Mouse (Mus musculus) small intestine, adult 2 months (tissue): ENCODE data around the gene Ncoa5. TPM values are rescaled to one million over a fixed set of nuclear protein-coding genes. Genes with fewer than 3 reads are reported as not detected.

ENCODE experiments used
- H3K27ac ChIP-seq: fragments of 200-500 bp; 2 replicates; pipeline ENCODE4 v1.5.1; 2012; ENCODE audit warnings: low read depth, low read length, control low read depth, inconsistent platforms; ENCODE audit not compliant: insufficient read depth
- H3K27me3 ChIP-seq: fragments of 200-500 bp; 2 replicates; pipeline ENCODE4 v1.6.1; 2012; ENCODE audit warnings: mild to moderate bottlenecking, moderate library complexity, low read length, inconsistent platforms; ENCODE audit not compliant: control insufficient read depth, insufficient read depth
- H3K36me3 ChIP-seq: fragments of 200-500 bp; 2 replicates; pipeline ENCODE4 v1.6.1; 2012; ENCODE audit warnings: mild to moderate bottlenecking, low read length, control low read depth, inconsistent platforms; ENCODE audit not compliant: control insufficient read depth, insufficient read depth
- H3K4me1 ChIP-seq: fragments of 200-500 bp; 2 replicates; pipeline ENCODE4 v1.6.1; 2012; ENCODE audit warnings: low read length, inconsistent platforms, mixed read lengths; ENCODE audit not compliant: control insufficient read depth, insufficient read depth, insufficient read length
- H3K4me3 ChIP-seq: fragments of 200-500 bp; 2 replicates; pipeline ENCODE4 v1.5.1; 2012; ENCODE audit warnings: low read depth, mild to moderate bottlenecking, control low read depth, inconsistent platforms, low read length, moderate library complexity
- CTCF ChIP-seq: fragments of 200-500 bp; IDR thresholded peaks from 2 replicates; pipeline ENCODE4 v1.5.1; 2012; ENCODE audit warnings: low read depth, mild to moderate bottlenecking, control low read depth, inconsistent platforms, low read length, moderate library complexity, mixed read lengths; ENCODE audit not compliant: insufficient replicate concordance, insufficient read length; ENCODE audit errors: extremely low read depth
- POLR2A ChIP-seq: fragments of 200-500 bp; IDR thresholded peaks from 2 replicates; pipeline ENCODE4 v1.6.1; 2012; ENCODE audit warnings: low read depth, mild to moderate bottlenecking, control low read depth, inconsistent platforms, low read length, moderate library complexity
- WGBS: fragments of 180-500 bp; shearing (Covaris S2); methylation state at CpG from one replicate; pipeline ENCODE4 v1.1.7; 2018; 5-methylcytosine and 5-hydroxymethylcytosine counted together
- polyA plus RNA-seq: library from polyadenylated mRNA; depleted of rRNA; stranded (reverse); fragments of >200 nt; gene quantifications from 2 replicates; pipeline ENCODE4 v1.2.3, GENCODE M21; 2012

Ncoa5 gene
- polyA plus RNA-seq, 1 experiment = 16.5 TPM

- WGBS = 25% methylated on average over 7 of the region's 7 CpGs
- Histone ChIP-seq H3K4me3 (no peak overlapping the region), H3K36me3 (no peaks in the 10 kb centered on the region), H3K27ac (no peak overlapping the region), H3K4me1 (no peaks in the 10 kb centered on the region), H3K27me3 (no peaks in the 10 kb centered on the region)
- no peak for TF ChIP-seq POLR2A
- no peak for TF ChIP-seq CTCF
Observed at GRCm38 (mm10) chr2:164979749-164980148, 54.9 kb downstream of the Ncoa5 start.

GRCm38 (mm10) chr2:164975611-164976010, 59.1 kb downstream of the Ncoa5 start:
- Histone ChIP-seq H3K27me3 (peaks cover 4% of the 10 kb centered on the region; the same call in 1 of the 2 replicates), H3K27ac (no peak overlapping the region), H3K36me3 (no peaks in the 10 kb centered on the region), H3K4me1 (no peaks in the 10 kb centered on the region), H3K4me3 (no peak overlapping the region)
- TF ChIP-seq POLR2A (no peak), CTCF (no peak)
- 78% methylated on average over 6 of the region's 6 CpGs for WGBS

DNA sequence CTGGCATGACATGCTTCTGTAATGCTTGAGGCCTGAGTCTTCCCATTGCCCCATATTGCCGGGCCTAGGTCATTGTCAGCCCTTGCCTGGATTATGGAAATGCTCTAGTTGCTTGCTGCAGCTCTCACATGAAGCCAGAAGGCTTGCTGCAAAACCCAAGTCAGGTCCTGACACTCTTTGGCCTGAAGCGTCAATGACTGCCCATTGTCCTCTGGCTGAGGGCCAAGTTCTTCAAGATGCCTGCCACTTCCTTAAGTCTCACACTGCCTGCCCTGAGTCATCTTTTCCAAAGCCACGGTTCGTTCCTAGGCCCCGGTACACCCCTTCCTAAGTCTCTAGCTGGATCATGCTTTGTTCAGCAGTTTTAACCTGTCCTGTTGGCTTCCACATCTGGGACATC, 62.0 kb downstream of the Ncoa5 start:
- peaks cover 25% of the 10 kb centered on the region for H3K27me3 ChIP-seq
- H3K27ac ChIP-seq = no peak overlapping the region
- H3K4me3 ChIP-seq = no peak overlapping the region
- H3K36me3 ChIP-seq = no peaks in the 10 kb centered on the region
- TF ChIP-seq CTCF (no peak), POLR2A (no peak)
- WGBS = 40% methylated on average over 5 of the region's 5 CpGs
- no peaks in the 10 kb centered on the region for H3K4me1 ChIP-seq

DNA sequence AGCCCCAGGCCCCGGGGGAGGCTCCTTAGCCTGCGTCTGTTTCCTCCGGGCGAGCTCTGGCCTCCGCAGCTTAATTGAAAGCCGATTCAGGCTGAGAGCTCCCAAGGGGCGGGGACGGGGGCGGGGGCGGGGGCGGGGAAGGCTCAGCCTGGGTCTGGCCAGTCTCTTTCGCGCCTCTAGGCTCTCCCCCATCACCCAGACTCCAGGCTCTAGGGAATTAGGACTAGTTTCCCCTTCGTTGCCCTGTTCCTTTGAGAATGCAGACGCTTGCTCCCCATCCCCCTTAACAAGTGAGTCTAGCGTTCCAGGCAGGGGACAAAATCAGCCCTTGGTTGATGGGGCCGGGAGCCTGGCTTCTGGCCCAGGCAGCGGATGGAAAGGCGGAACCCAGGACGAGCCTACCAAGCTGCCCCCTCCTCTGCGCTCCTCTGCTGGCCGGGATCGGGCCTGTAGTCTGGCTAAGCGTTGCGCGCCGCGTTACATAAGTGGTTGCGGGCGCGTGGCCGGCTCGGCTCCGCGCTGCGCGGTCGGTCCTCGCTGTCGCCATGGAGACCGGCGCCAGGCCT, 64.0 kb downstream of the Ncoa5 start:
- H3K36me3 ChIP-seq = no peaks in the 10 kb centered on the region
- peaks cover 35% of the 10 kb centered on the region for H3K27me3 ChIP-seq
- H3K4me3 ChIP-seq = no peak overlapping the region
- 3% methylated on average over 42 of the region's 42 CpGs for WGBS
- no peak overlapping the region for H3K27ac ChIP-seq
- TF ChIP-seq CTCF (no peak), POLR2A (no peak)
- H3K4me1 ChIP-seq = no peaks in the 10 kb centered on the region

DNA sequence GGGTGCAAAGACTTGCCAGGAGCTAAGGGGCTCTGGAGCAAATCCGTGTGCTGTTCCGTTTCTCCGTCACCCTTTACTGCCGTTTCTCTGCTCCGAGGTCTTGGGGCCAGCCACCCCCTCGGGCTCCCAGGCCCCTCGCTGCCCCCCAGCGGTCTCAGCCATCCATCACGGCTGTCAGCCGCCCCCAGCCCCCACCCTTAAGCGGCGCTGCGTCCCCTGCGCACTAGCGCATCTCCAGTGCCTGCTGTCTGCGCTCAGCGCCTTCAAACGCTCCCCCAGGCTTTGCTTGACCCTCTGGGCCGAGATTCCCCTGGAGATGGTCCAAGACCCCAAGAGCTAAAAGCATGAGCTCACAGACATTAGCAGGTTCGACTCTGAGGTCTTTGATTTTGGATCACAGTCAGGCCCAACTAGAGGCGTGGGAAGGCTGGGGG, 65.3 kb downstream of the Ncoa5 start:
- no peaks in the 10 kb centered on the region for H3K36me3 ChIP-seq
- peaks cover 35% of the 10 kb centered on the region for H3K27me3 ChIP-seq
- TF ChIP-seq POLR2A (no peak), CTCF (no peak)
- no peak overlapping the region for H3K4me3 ChIP-seq
- 11% methylated on average over 21 of the region's 21 CpGs for WGBS
- H3K27ac ChIP-seq = no peak overlapping the region
- no peaks in the 10 kb centered on the region for H3K4me1 ChIP-seq

- Histone ChIP-seq H3K36me3 (no peaks in the 10 kb centered on the region), H3K4me1 (no peaks in the 10 kb centered on the region), H3K27me3 (peaks cover 35% of the 10 kb centered on the region), H3K4me3 (no peak overlapping the region), H3K27ac (no peak overlapping the region)
- under 1% methylated on average over 29 of the region's 29 CpGs for WGBS
- no peak for TF ChIP-seq POLR2A
- TF ChIP-seq CTCF = no peak
Observed at GRCm38 (mm10) chr2:164968451-164968851, 66.2 kb downstream of the Ncoa5 start.

DNA sequence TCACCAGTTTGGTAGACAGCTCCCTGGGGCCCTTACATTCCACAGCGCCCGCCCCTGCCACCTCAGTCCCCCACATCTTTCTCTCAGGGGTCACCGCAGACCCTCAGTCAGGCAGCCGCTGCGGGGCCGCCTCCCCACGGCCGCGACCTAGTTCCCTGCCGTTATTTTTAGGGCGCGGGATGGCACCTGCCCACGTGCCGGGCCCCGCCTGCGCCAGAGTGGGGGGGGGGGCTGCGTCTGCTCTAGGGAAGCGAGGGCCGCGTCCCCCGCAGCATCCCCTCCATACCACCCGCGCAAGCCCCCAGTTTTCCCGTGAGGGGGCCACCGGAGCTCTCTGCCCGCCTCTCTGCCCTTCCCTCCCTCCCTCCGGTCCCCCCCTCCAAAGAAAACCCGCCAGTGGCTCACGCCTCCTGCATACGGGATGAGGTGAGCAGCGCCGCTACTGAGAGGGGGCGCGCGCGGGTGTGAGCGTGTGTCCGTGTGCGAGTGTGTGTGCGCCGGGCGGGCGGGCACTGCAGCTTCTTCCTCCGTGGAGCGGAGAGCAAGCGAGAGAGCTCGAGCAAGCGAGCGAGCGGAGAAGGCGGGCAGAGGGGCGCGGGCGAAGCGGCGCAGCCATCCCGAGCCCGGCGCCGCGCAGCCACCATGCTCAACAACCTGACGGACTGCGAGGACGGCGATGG, 66.8 kb downstream of the Ncoa5 start:
- WGBS = 5% methylated on average over 63 of the region's 65 CpGs
- H3K4me1 ChIP-seq = no peaks in the 10 kb centered on the region

More for the DNA sequence above, 66.8 kb downstream of the Ncoa5 start:
- Histone ChIP-seq H3K36me3 (no peaks in the 10 kb centered on the region), H3K27ac (no peak overlapping the region), H3K27me3 (peaks cover 35% of the 10 kb centered on the region), H3K4me3 (no peak overlapping the region)
- TF ChIP-seq POLR2A = no peak
